Mouse (Mus musculus): ENCODE measurements around the gene Ifi211. TPM values are rescaled to one million over a fixed set of nuclear protein-coding genes. Genes with fewer than 3 reads are reported as not detected.
"Not testable (repeated sequence)": the region's sequence is repeated elsewhere in the genome, so short reads cannot be mapped to it uniquely, and the experiment has no call there.

Gene Ifi211
- polyA plus RNA-seq, 1 experiment from 2014 or later = 1.9 TPM

- H3K27ac ChIP-seq; H3K36me3 ChIP-seq (ENCODE audit: insufficient read depth, low read length); H3K4me1 ChIP-seq (replicated peaks; ENCODE audit: insufficient read depth, low read length); H3K9ac ChIP-seq (ENCODE audit: low read depth, low read length); H3K9me3 ChIP-seq (replicated peaks; ENCODE audit: low read length); H3K4me3 ChIP-seq (replicated peaks; ENCODE audit: low read depth, low read length); DNase-seq (ENCODE audit: low spot score); ATAC-seq (replicated peaks; ENCODE audit: low FRiP score, low read depth); H3K27me3 ChIP-seq (ENCODE audit: insufficient read depth, low read length): not testable (repeated sequence)
- 54% methylated on average over 3 of the region's 3 CpGs for WGBS
- H3K4me2 ChIP-seq (ENCODE audit: low read length) = peak within 1 kb of the TSS; percentile 32; the same call in 1 of the 2 replicates
Observed at GRCm38 (mm10) chr1:173941924-173942779, 29.3 kb upstream of the Ifi211 start, which contains the start of the genes Mndal and Ifi203. Gene Mndal, minus strand, starts transcription at chr1:173942491. Gene Ifi203, minus strand, starts transcription at chr1:173942672.

DNA sequence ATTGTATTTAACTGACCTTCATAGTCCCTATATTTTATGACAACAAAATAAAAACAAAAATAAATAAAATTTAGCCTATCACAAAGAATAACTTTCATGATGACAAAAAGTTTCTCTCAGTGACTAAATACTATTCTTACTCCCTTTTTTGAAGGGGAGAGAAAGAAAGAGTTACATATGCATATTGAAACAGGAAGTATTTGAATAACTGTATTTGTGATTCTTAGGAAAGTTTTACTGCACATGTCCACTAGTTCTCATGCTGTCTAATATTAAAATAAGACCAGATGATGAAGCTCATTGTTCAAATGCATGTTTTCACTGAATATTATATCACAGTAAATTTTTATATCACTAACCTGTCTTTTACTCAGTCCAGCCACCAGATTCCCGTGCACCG is 28.7 kb upstream of the Ifi211 start:
- not testable (repeated sequence) for H3K9me3 ChIP-seq (replicated peaks; ENCODE audit: low read length); H3K4me3 ChIP-seq (replicated peaks; ENCODE audit: low read depth, low read length); H3K27ac ChIP-seq; ATAC-seq (replicated peaks; ENCODE audit: low FRiP score, low read depth); H3K27me3 ChIP-seq (ENCODE audit: insufficient read depth, low read length); H3K9ac ChIP-seq (ENCODE audit: low read depth, low read length); H3K36me3 ChIP-seq (ENCODE audit: insufficient read depth, low read length); H3K4me1 ChIP-seq (replicated peaks; ENCODE audit: insufficient read depth, low read length); DNase-seq (ENCODE audit: low spot score)
- H3K4me2 ChIP-seq (ENCODE audit: low read length) = peak overlapping the region; percentile 32; the same call in 1 of the 2 replicates
- WGBS = 93% methylated on average over 2 of the region's 2 CpGs

DNA sequence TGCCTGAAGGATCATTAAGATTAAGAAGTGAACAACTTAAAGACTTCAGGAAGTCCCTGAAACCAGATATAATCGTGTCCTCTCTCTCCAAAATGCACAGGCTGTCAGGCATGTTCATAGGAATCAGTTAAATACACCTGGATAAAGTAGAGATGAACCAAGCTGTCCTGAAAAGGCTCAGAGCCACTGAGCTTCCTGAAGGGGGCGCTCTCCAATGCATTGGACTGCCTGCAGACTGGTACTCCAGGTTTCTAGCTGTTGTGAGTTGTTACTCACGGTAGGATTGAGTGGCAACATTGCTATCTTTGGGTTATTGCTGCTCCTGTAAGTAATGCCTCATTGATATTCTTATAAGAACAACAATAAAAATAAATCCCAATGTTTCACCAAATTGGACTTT is 6.4 kb upstream of the Ifi211 start:
- 84% methylated on average over 2 of the region's 3 CpGs for WGBS
- not testable (repeated sequence) for H3K27ac ChIP-seq; H3K9me3 ChIP-seq (replicated peaks; ENCODE audit: low read length); ATAC-seq (replicated peaks; ENCODE audit: low FRiP score, low read depth); H3K9ac ChIP-seq (ENCODE audit: low read depth, low read length); H3K27me3 ChIP-seq (ENCODE audit: insufficient read depth, low read length); H3K4me1 ChIP-seq (replicated peaks; ENCODE audit: insufficient read depth, low read length); DNase-seq (ENCODE audit: low spot score); H3K4me3 ChIP-seq (replicated peaks; ENCODE audit: low read depth, low read length); H3K36me3 ChIP-seq (ENCODE audit: insufficient read depth, low read length); H3K4me2 ChIP-seq (ENCODE audit: low read length)

DNA sequence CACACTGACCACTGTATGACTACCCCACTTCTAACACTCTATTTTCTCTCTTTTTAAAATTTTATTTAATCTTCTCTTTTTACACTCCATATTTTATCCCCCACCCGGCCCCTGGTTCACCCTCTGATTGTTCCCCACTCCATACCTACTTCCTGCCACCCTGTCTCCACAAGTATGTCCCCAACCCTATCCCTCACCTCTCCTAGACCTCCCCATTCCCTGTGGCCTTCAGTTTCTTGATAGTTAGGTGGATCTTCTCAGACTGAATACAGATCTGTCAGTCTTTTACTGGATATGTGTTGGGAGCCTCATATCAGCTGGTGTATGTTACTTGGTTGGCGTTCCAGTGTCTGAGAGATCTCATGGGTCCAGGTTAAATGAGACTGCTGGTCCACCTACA is 1.7 kb upstream of the Ifi211 start:
- no peaks in the 10 kb centered on the region for H3K36me3 ChIP-seq (ENCODE audit: insufficient read depth, low read length)
- TF ChIP-seq CTCF (IDR thresholded peaks at IDR 0.05; ENCODE audit: low read depth) = no peak
- no peak overlapping the region for H3K4me3 ChIP-seq (replicated peaks; ENCODE audit: low read depth, low read length)
- H3K4me1 ChIP-seq (replicated peaks; ENCODE audit: insufficient read depth, low read length) = no peaks in the 10 kb centered on the region
- no peaks in the 10 kb centered on the region for H3K27me3 ChIP-seq (ENCODE audit: insufficient read depth, low read length)
- H3K9me3 ChIP-seq (replicated peaks; ENCODE audit: low read length) = no peaks in the 10 kb centered on the region
- WGBS = 88% methylated on average over 2 of the region's 2 CpGs
- no peak overlapping the region for H3K9ac ChIP-seq (ENCODE audit: low read depth, low read length)
- H3K27ac ChIP-seq = no peak overlapping the region
- ATAC-seq (replicated peaks; ENCODE audit: low FRiP score, low read depth) (no peak), DNase-seq (ENCODE audit: low spot score) (no peak)
- H3K4me2 ChIP-seq (ENCODE audit: low read length) = no peak overlapping the region

- H3K9ac ChIP-seq (ENCODE audit: low read depth, low read length); H3K4me1 ChIP-seq (replicated peaks; ENCODE audit: insufficient read depth, low read length); H3K27ac ChIP-seq; ATAC-seq (replicated peaks; ENCODE audit: low FRiP score, low read depth); H3K4me3 ChIP-seq (replicated peaks; ENCODE audit: low read depth, low read length); DNase-seq (ENCODE audit: low spot score); H3K4me2 ChIP-seq (ENCODE audit: low read length); H3K36me3 ChIP-seq (ENCODE audit: insufficient read depth, low read length); H3K27me3 ChIP-seq (ENCODE audit: insufficient read depth, low read length); H3K9me3 ChIP-seq (replicated peaks; ENCODE audit: low read length): not testable (repeated sequence)
Observed at GRCm38 (mm10) chr1:173913256-173913791, 478 bp upstream of the Ifi211 start.

DNA sequence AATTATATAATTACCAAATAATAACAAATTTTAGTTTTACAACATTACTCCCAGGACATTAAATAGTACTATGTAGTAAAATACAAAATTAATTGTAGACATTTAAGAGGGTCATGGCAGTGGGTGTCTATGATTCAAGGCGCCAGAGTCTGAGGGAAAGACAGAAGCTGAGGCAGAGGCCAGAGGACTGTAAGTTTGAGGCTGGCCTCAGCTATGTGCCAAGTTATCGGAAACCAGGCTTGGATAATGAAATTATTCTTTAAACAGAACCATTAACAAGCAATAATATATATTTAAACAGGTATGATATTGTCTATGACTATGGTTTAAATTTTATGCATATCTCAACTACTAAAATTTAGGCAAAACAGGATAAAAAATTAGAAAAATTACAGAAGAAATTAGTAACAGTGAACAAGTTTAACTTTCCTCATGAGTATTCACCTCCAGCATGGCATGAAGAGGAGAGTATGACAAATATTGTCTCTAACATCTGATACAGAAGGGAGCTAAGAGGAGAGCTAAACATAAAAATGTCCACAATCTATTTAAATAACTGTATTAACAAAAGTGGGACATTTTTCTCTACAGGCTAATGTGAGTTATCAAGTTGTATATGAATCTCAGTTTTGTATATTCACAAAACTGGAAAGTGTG is 910 bp downstream of the Ifi211 start:
- 85% methylated on average over 2 of the region's 2 CpGs for WGBS
- H3K4me1 ChIP-seq (replicated peaks; ENCODE audit: insufficient read depth, low read length) = no peaks in the 10 kb centered on the region
- DNase-seq (ENCODE audit: low spot score) (no peak), ATAC-seq (replicated peaks; ENCODE audit: low FRiP score, low read depth) (no peak)
- no peaks in the 10 kb centered on the region for H3K36me3 ChIP-seq (ENCODE audit: insufficient read depth, low read length)
- H3K4me2 ChIP-seq (ENCODE audit: low read length) = no peak overlapping the region
- H3K4me3 ChIP-seq (replicated peaks; ENCODE audit: low read depth, low read length) = no peak overlapping the region
- no peaks in the 10 kb centered on the region for H3K27me3 ChIP-seq (ENCODE audit: insufficient read depth, low read length)
- no peaks in the 10 kb centered on the region for H3K9me3 ChIP-seq (replicated peaks; ENCODE audit: low read length)
- no peak for TF ChIP-seq CTCF (IDR thresholded peaks at IDR 0.05; ENCODE audit: low read depth)
- no peak overlapping the region for H3K27ac ChIP-seq
- H3K9ac ChIP-seq (ENCODE audit: low read depth, low read length) = no peak overlapping the region

- H3K4me3 ChIP-seq (replicated peaks; ENCODE audit: low read depth, low read length); H3K27me3 ChIP-seq (ENCODE audit: insufficient read depth, low read length); H3K27ac ChIP-seq; H3K36me3 ChIP-seq (ENCODE audit: insufficient read depth, low read length); DNase-seq (ENCODE audit: low spot score); ATAC-seq (replicated peaks; ENCODE audit: low FRiP score, low read depth); H3K9ac ChIP-seq (ENCODE audit: low read depth, low read length); H3K9me3 ChIP-seq (replicated peaks; ENCODE audit: low read length); H3K4me1 ChIP-seq (replicated peaks; ENCODE audit: insufficient read depth, low read length); H3K4me2 ChIP-seq (ENCODE audit: low read length): not testable (repeated sequence)
Observed at GRCm38 (mm10) chr1:173908390-173908789, 4.5 kb downstream of the Ifi211 start.

DNA sequence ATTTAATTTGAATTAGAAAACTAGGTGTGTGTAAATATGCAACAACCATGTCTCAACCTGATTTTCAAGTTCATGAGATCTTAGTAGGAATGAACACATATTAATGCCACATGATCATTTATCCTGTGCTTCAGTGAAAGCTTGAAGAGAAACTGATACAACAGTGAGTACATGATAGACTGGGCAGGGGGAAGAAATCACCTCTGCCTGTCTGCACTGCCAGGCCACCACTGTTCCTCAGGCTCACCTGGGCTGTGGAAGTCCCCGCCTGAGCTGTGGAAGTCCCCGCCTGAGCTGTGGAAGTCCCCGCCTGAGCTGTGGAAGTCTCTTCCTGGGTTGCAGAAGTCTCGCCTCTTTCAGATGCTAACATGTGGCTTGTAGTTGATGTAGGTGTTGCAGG is 7.0 kb downstream of the Ifi211 start:
- WGBS = 89% methylated on average over 3 of the region's 4 CpGs
- H3K4me2 ChIP-seq (ENCODE audit: low read length) = not testable (repeated sequence)

GRCm38 (mm10) chr1:173889741-173890140 is 23.1 kb downstream of the Ifi211 start:
- H3K36me3 ChIP-seq (ENCODE audit: insufficient read depth, low read length); H3K9me3 ChIP-seq (replicated peaks; ENCODE audit: low read length); DNase-seq (ENCODE audit: low spot score); H3K4me1 ChIP-seq (replicated peaks; ENCODE audit: insufficient read depth, low read length); H3K4me3 ChIP-seq (replicated peaks; ENCODE audit: low read depth, low read length); H3K27ac ChIP-seq; H3K9ac ChIP-seq (ENCODE audit: low read depth, low read length); H3K4me2 ChIP-seq (ENCODE audit: low read length); ATAC-seq (replicated peaks; ENCODE audit: low FRiP score, low read depth); H3K27me3 ChIP-seq (ENCODE audit: insufficient read depth, low read length): not testable (repeated sequence)

More for the DNA sequence above, 7.0 kb downstream of the Ifi211 start:
- not testable (repeated sequence) for H3K27ac ChIP-seq; H3K27me3 ChIP-seq (ENCODE audit: insufficient read depth, low read length); ATAC-seq (replicated peaks; ENCODE audit: low FRiP score, low read depth); H3K9ac ChIP-seq (ENCODE audit: low read depth, low read length); H3K9me3 ChIP-seq (replicated peaks; ENCODE audit: low read length); H3K36me3 ChIP-seq (ENCODE audit: insufficient read depth, low read length); H3K4me3 ChIP-seq (replicated peaks; ENCODE audit: low read depth, low read length); H3K4me1 ChIP-seq (replicated peaks; ENCODE audit: insufficient read depth, low read length); DNase-seq (ENCODE audit: low spot score)

Data from kidney, postnatal 0 days (tissue).